Mouse (Mus musculus) forebrain, embryonic 11.5 days (tissue): ENCODE measurements around the gene Kidins220. TPM values are rescaled to one million over a fixed set of nuclear protein-coding genes. Genes with fewer than 3 reads are reported as not detected.

ENCODE experiments used
- ATAC-seq: fragments of 200-750 bp; cut with Nextera tagmentation; replicated peaks from 2 replicates; pipeline ENCODE4 v1.8.0; 2017; ENCODE audit warnings: moderate TSS enrichment; ENCODE audit not compliant: low FRiP score
- DNase-seq: peaks from one replicate; pipeline ENCODE4 v3.0.0-alpha.2; 2017; ENCODE audit warnings: low spot score
- H3K27ac ChIP-seq: fragments of 300-500 bp; sonication (generic); 2 replicates; pipeline ENCODE4 v1.5.1; 2014; ENCODE audit warnings: low read depth, low read length
- H3K27me3 ChIP-seq: fragments of 300-500 bp; sonication (generic); 2 replicates; pipeline ENCODE4 v1.6.1; 2014; ENCODE audit warnings: mild to moderate bottlenecking, low read length, mixed read lengths; ENCODE audit not compliant: control insufficient read depth, insufficient read depth
- H3K36me3 ChIP-seq: fragments of 300-500 bp; sonication (generic); 2 replicates; pipeline ENCODE4 v1.6.1; 2014; ENCODE audit warnings: mild to moderate bottlenecking, low read length, moderate library complexity, mixed read lengths; ENCODE audit not compliant: control insufficient read depth, insufficient read depth
- H3K4me1 ChIP-seq: fragments of 300-500 bp; sonication (generic); replicated peaks from 2 replicates; pipeline ENCODE4 v1.6.1; 2014; ENCODE audit warnings: low read length, mixed read lengths; ENCODE audit not compliant: control insufficient read depth, insufficient read depth
- H3K4me2 ChIP-seq: fragments of 300-500 bp; sonication (generic); 2 replicates; pipeline ENCODE4 v1.6.1; 2014; ENCODE audit warnings: low read depth, mild to moderate bottlenecking, low read length, moderate library complexity, mixed read lengths; ENCODE audit not compliant: severe bottlenecking
- H3K4me3 ChIP-seq: fragments of 300-500 bp; sonication (generic); 2 replicates; pipeline ENCODE4 v1.5.1; 2014; ENCODE audit warnings: low read depth, low read length
- H3K9ac ChIP-seq: fragments of 300-500 bp; sonication (generic); 2 replicates; pipeline ENCODE4 v1.6.1; 2014; ENCODE audit warnings: low read length
- H3K9me3 ChIP-seq: fragments of 300-500 bp; sonication (generic); 2 replicates; pipeline ENCODE4 v1.6.1; 2016; ENCODE audit warnings: low read length, mixed read lengths; ENCODE audit not compliant: control insufficient read depth
- WGBS: fragments of 180-500 bp; shearing (Covaris S2); extraction: QIAGEN DNeasy Blood & Tissue Kit; methylation state at CpG from one replicate; pipeline ENCODE4 v1.1.7; 2014; 5-methylcytosine and 5-hydroxymethylcytosine counted together
- polyA plus RNA-seq: library from polyadenylated mRNA; unstranded; fragments of >200 nt; fragmentation: Nextera tagmentation; extraction: Ambion mirVana; gene quantifications from 2 replicates; pipeline ENCODE4 v1.2.1, GENCODE M21; 2014

Kidins220 gene
- polyA plus RNA-seq, 1 experiment from 2014 or later: 45.4 TPM

- ATAC-seq (no peak), DNase-seq (no peak)
- H3K36me3 ChIP-seq: peaks cover 3% of the 10 kb centered on the region; the same call in 1 of the 2 replicates
- 88% methylated on average over 7 of the region's 7 CpGs for WGBS
- H3K27me3 ChIP-seq: no peaks in the 10 kb centered on the region
- no peaks in the 10 kb centered on the region for H3K9me3 ChIP-seq
- H3K27ac ChIP-seq: no peak overlapping the region
- no peak overlapping the region for H3K4me2 ChIP-seq
- no peak overlapping the region for H3K9ac ChIP-seq
- no peak overlapping the region for H3K4me3 ChIP-seq
- H3K4me1 ChIP-seq: no peaks in the 10 kb centered on the region
Observed at GRCm38 (mm10) chr12:24950376-24951046, 24.2 kb upstream of the Kidins220 start.

- Histone ChIP-seq H3K9me3 (no peaks in the 10 kb centered on the region), H3K4me2 (no peak overlapping the region), H3K36me3 (peaks cover 3% of the 10 kb centered on the region; the same call in 1 of the 2 replicates), H3K4me3 (no peak overlapping the region), H3K9ac (no peak overlapping the region), H3K4me1 (no peaks in the 10 kb centered on the region), H3K27ac (no peak overlapping the region), H3K27me3 (no peaks in the 10 kb centered on the region)
- 77% methylated on average over 6 of the region's 6 CpGs for WGBS
- DNase-seq: peak; percentile 71
- peak; percentile 51; the same call in 1 of the 2 replicates for ATAC-seq
Observed at GRCm38 (mm10) chr12:24952147-24952546, 22.6 kb upstream of the Kidins220 start.

- no peak for ATAC-seq
Observed at GRCm38 (mm10) chr12:24955137-24955536, 19.6 kb upstream of the Kidins220 start.

GRCm38 (mm10) chr12:24958526-24958925 is 16.2 kb upstream of the Kidins220 start:
- DNase-seq (no peak), ATAC-seq (no peak)
- Histone ChIP-seq H3K4me3 (no peak overlapping the region), H3K27ac (no peak overlapping the region), H3K4me2 (no peak overlapping the region), H3K36me3 (no peaks in the 10 kb centered on the region), H3K27me3 (no peaks in the 10 kb centered on the region), H3K9ac (no peak overlapping the region), H3K9me3 (no peaks in the 10 kb centered on the region), H3K4me1 (no peaks in the 10 kb centered on the region; the same call in 1 of the 2 replicates)
- WGBS: 84% methylated on average over 3 of the region's 3 CpGs

More at GRCm38 (mm10) chr12:24955137-24955536, 19.6 kb upstream of the Kidins220 start:
- DNase-seq: no peak
- 92% methylated on average over 9 of the region's 9 CpGs for WGBS
- Histone ChIP-seq H3K9me3 (no peaks in the 10 kb centered on the region), H3K9ac (no peak overlapping the region), H3K27me3 (no peaks in the 10 kb centered on the region), H3K27ac (no peak overlapping the region), H3K36me3 (peaks cover 3% of the 10 kb centered on the region; the same call in 1 of the 2 replicates), H3K4me1 (no peaks in the 10 kb centered on the region), H3K4me3 (no peak overlapping the region), H3K4me2 (no peak overlapping the region)

- no peak overlapping the region for H3K4me2 ChIP-seq
- no peaks in the 10 kb centered on the region for H3K9me3 ChIP-seq
- no peak overlapping the region for H3K27ac ChIP-seq
- no peak overlapping the region for H3K4me3 ChIP-seq
- no peak for DNase-seq
- no peak overlapping the region for H3K9ac ChIP-seq
- no peaks in the 10 kb centered on the region; the same call in 1 of the 2 replicates for H3K4me1 ChIP-seq
- no peaks in the 10 kb centered on the region for H3K27me3 ChIP-seq
- WGBS: 84% methylated on average over 7 of the region's 7 CpGs
- no peak for ATAC-seq
- H3K36me3 ChIP-seq: no peaks in the 10 kb centered on the region
Observed at GRCm38 (mm10) chr12:24961821-24962220, 12.9 kb upstream of the Kidins220 start.

- no peak overlapping the region for H3K9ac ChIP-seq
- no peaks in the 10 kb centered on the region for H3K36me3 ChIP-seq
- no peak overlapping the region for H3K27ac ChIP-seq
- no peaks in the 10 kb centered on the region for H3K9me3 ChIP-seq
- H3K4me2 ChIP-seq: no peak overlapping the region
- no peaks in the 10 kb centered on the region for H3K27me3 ChIP-seq
- no peaks in the 10 kb centered on the region; the same call in 1 of the 2 replicates for H3K4me1 ChIP-seq
- DNase-seq (no peak), ATAC-seq (no peak)
- no peak overlapping the region for H3K4me3 ChIP-seq
- 86% methylated on average over 11 of the region's 11 CpGs for WGBS
Observed at GRCm38 (mm10) chr12:24962362-24962967, 12.3 kb upstream of the Kidins220 start.

GRCm38 (mm10) chr12:24963393-24964022 is 11.2 kb upstream of the Kidins220 start:
- no peak for ATAC-seq
- no peak overlapping the region for H3K27ac ChIP-seq
- H3K9ac ChIP-seq: no peak overlapping the region
- no peaks in the 10 kb centered on the region for H3K9me3 ChIP-seq
- no peaks in the 10 kb centered on the region for H3K27me3 ChIP-seq
- H3K36me3 ChIP-seq: no peaks in the 10 kb centered on the region
- no peak for DNase-seq
- 71% methylated on average over 13 of the region's 13 CpGs for WGBS
- no peaks in the 10 kb centered on the region; the same call in 1 of the 2 replicates for H3K4me1 ChIP-seq
- no peak overlapping the region for H3K4me2 ChIP-seq
- no peak overlapping the region for H3K4me3 ChIP-seq

- DNase-seq: no peak
Observed at GRCm38 (mm10) chr12:24965406-24965805, 9.3 kb upstream of the Kidins220 start.

More at GRCm38 (mm10) chr12:24965406-24965805, 9.3 kb upstream of the Kidins220 start:
- no peak overlapping the region for H3K9ac ChIP-seq
- no peaks in the 10 kb centered on the region for H3K36me3 ChIP-seq
- H3K4me2 ChIP-seq: no peak overlapping the region
- WGBS: 88% methylated on average over 6 of the region's 6 CpGs
- no peak overlapping the region for H3K27ac ChIP-seq
- no peak overlapping the region for H3K4me3 ChIP-seq
- H3K9me3 ChIP-seq: no peaks in the 10 kb centered on the region
- no peaks in the 10 kb centered on the region; the same call in 1 of the 2 replicates for H3K4me1 ChIP-seq
- no peak for ATAC-seq
- no peaks in the 10 kb centered on the region for H3K27me3 ChIP-seq
